Mouse (Mus musculus) heart, postnatal 0 days (tissue): ENCODE data around the gene Eif3d.

Source experiments
- CTCF ChIP-seq: IDR thresholded peaks from 2 replicates; pipeline ENCODE4 v1.5.1; 2016; ENCODE audit warnings: antibody characterized with exemption, control low read depth, low read depth
- EP300 ChIP-seq: IDR thresholded peaks from 2 replicates; pipeline ENCODE4 v1.6.1; 2016; ENCODE audit warnings: antibody characterized with exemption, low read depth

DNA sequence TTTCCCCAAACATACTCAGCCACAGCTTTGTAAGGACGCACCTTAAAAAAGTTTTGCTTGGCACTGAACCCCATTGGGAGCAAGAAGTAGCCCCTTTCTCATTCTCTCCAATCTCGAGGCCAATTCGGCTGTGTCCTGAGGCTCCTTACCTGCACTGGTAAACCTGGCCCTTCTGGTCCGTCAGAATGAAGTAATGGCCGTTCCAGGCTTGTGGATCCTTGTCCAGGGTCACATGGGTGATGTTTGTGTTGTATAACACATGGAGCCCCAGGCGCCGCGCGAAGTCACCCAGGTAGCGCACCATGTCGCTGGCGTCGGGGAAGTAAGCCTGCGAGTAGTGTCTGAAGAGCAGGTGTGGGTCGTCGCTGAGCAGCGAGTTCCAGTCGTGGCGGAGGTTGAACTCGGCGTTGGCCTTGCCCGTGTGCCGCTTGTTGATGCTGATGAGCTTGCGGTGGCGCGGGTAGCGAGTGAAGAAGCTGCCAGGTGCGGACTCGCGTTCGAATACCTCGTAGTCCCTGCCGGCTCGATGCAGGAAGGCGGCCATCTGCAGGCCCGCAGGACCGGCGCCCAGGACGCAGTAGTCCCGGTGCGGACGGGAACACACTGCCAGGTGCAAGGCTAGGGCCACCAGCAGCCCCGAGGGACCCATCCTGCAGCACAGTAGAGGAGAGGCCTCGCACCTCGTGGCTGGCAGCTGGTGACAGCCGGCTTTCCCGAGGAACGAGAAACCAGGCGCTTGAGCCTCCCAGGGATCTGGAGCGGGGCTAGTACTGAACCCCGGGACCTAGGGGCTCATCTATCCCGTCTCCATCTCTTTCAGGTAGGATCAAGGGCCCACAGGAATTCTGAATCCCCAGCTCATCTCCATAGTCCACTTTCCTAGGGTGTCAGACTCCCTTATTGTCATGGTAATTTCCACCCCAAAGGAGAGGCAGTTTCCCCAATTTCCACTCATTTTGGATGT is 14.9 kb downstream of the Eif3d start:
- TF ChIP-seq CTCF (no peak), EP300 (no peak)
